Mouse (Mus musculus): ENCODE measurements around the gene Rapgef2. TPM values are rescaled to one million over a fixed set of nuclear protein-coding genes. Genes with fewer than 3 reads are reported as not detected.

Gene Rapgef2
- total and polyA plus RNA-seq, 2 experiments from 2014 or later: 9.6 to 56.9 TPM

- ATAC-seq (ENCODE audit: low FRiP score): no peak
- Histone ChIP-seq H3K36me3 (ENCODE audit: insufficient read depth, low read length) (peaks cover 67% of the 10 kb centered on the region), H3K9me3 (ENCODE audit: low read length) (no peaks in the 10 kb centered on the region), H3K4me3 (ENCODE audit: low read depth, low read length) (no peak overlapping the region), H3K4me2 (ENCODE audit: low read depth, low read length, poor library complexity, severe bottlenecking) (no peak overlapping the region), H3K4me1 (ENCODE audit: insufficient read depth, low read length) (no peaks in the 10 kb centered on the region), H3K9ac (replicated peaks; ENCODE audit: low read length, poor library complexity, severe bottlenecking) (no peak overlapping the region), H3K27ac (ENCODE audit: low read depth, low read length) (no peak overlapping the region), H3K27me3 (ENCODE audit: insufficient read depth, low read length) (no peaks in the 10 kb centered on the region)
- no peak for DNase-seq (ENCODE audit: low spot score)
- no peak for TF ChIP-seq CTCF (IDR thresholded peaks at IDR 0.05)
- 84% methylated on average over 4 of the region's 4 CpGs for WGBS
Measured at GRCm38 (mm10) chr3:79086282-79086681, 200.0 kb downstream of the Rapgef2 start.

- ATAC-seq (ENCODE audit: low FRiP score): no peak
- Histone ChIP-seq H3K9me3 (ENCODE audit: low read length) (no peaks in the 10 kb centered on the region), H3K27me3 (ENCODE audit: insufficient read depth, low read length) (no peaks in the 10 kb centered on the region), H3K4me3 (ENCODE audit: low read depth, low read length) (no peak overlapping the region), H3K27ac (ENCODE audit: low read depth, low read length) (no peak overlapping the region), H3K4me2 (ENCODE audit: low read depth, low read length, poor library complexity, severe bottlenecking) (no peak overlapping the region), H3K9ac (replicated peaks; ENCODE audit: low read length, poor library complexity, severe bottlenecking) (no peak overlapping the region), H3K36me3 (ENCODE audit: insufficient read depth, low read length) (peaks cover 69% of the 10 kb centered on the region), H3K4me1 (ENCODE audit: insufficient read depth, low read length) (no peaks in the 10 kb centered on the region)
- no peak for TF ChIP-seq CTCF (IDR thresholded peaks at IDR 0.05)
- 95% methylated on average over 3 of the region's 3 CpGs for WGBS
- no peak for DNase-seq (ENCODE audit: low spot score)
Measured at GRCm38 (mm10) chr3:79083881-79084280, 202.4 kb downstream of the Rapgef2 start.

- DNase-seq (ENCODE audit: low spot score): no peak
- WGBS: 96% methylated on average over 10 of the region's 10 CpGs
- ATAC-seq (ENCODE audit: low FRiP score): no peak
Measured at GRCm38 (mm10) chr3:79083030-79083429, 203.3 kb downstream of the Rapgef2 start.

GRCm38 (mm10) chr3:79079076-79079475, 207.2 kb downstream of the Rapgef2 start:
- peaks cover 51% of the 10 kb centered on the region for H3K36me3 ChIP-seq (ENCODE audit: insufficient read depth, low read length)
- no peak overlapping the region for H3K4me2 ChIP-seq (ENCODE audit: low read depth, low read length, poor library complexity, severe bottlenecking)
- no peaks in the 10 kb centered on the region for H3K4me1 ChIP-seq (ENCODE audit: insufficient read depth, low read length)
- H3K9me3 ChIP-seq (ENCODE audit: low read length): no peaks in the 10 kb centered on the region
- ATAC-seq (ENCODE audit: low FRiP score) (no peak), DNase-seq (ENCODE audit: low spot score) (no peak)
- no peak for TF ChIP-seq CTCF (IDR thresholded peaks at IDR 0.05)
- H3K4me3 ChIP-seq (ENCODE audit: low read depth, low read length): no peak overlapping the region
- H3K27me3 ChIP-seq (ENCODE audit: insufficient read depth, low read length): no peaks in the 10 kb centered on the region
- H3K27ac ChIP-seq (ENCODE audit: low read depth, low read length): no peak overlapping the region
- 80% methylated on average over 3 of the region's 3 CpGs for WGBS
- no peak overlapping the region for H3K9ac ChIP-seq (replicated peaks; ENCODE audit: low read length, poor library complexity, severe bottlenecking)

More at GRCm38 (mm10) chr3:79083030-79083429, 203.3 kb downstream of the Rapgef2 start:
- TF ChIP-seq CTCF (IDR thresholded peaks at IDR 0.05): no peak
- Histone ChIP-seq H3K27ac (ENCODE audit: low read depth, low read length) (no peak overlapping the region), H3K4me1 (ENCODE audit: insufficient read depth, low read length) (no peaks in the 10 kb centered on the region), H3K4me2 (ENCODE audit: low read depth, low read length, poor library complexity, severe bottlenecking) (no peak overlapping the region), H3K9me3 (ENCODE audit: low read length) (no peaks in the 10 kb centered on the region), H3K9ac (replicated peaks; ENCODE audit: low read length, poor library complexity, severe bottlenecking) (no peak overlapping the region), H3K27me3 (ENCODE audit: insufficient read depth, low read length) (no peaks in the 10 kb centered on the region), H3K36me3 (ENCODE audit: insufficient read depth, low read length) (peaks cover 72% of the 10 kb centered on the region), H3K4me3 (ENCODE audit: low read depth, low read length) (no peak overlapping the region)

GRCm38 (mm10) chr3:79074970-79075369, 211.3 kb downstream of the Rapgef2 start:
- Histone ChIP-seq H3K4me3 (ENCODE audit: low read depth, low read length) (no peak overlapping the region), H3K4me2 (ENCODE audit: low read depth, low read length, poor library complexity, severe bottlenecking) (no peak overlapping the region), H3K27me3 (ENCODE audit: insufficient read depth, low read length) (no peaks in the 10 kb centered on the region), H3K9me3 (ENCODE audit: low read length) (no peaks in the 10 kb centered on the region), H3K27ac (ENCODE audit: low read depth, low read length) (no peak overlapping the region), H3K36me3 (ENCODE audit: insufficient read depth, low read length) (peaks cover 28% of the 10 kb centered on the region), H3K4me1 (ENCODE audit: insufficient read depth, low read length) (no peaks in the 10 kb centered on the region), H3K9ac (replicated peaks; ENCODE audit: low read length, poor library complexity, severe bottlenecking) (no peak overlapping the region)
- DNase-seq (ENCODE audit: low spot score) (no peak), ATAC-seq (ENCODE audit: low FRiP score) (no peak)
- WGBS: 73% methylated on average over 3 of the region's 3 CpGs
- no peak for TF ChIP-seq CTCF (IDR thresholded peaks at IDR 0.05)

GRCm38 (mm10) chr3:79073541-79074244, 212.6 kb downstream of the Rapgef2 start:
- no peak for DNase-seq (ENCODE audit: low spot score)
- Histone ChIP-seq H3K9me3 (ENCODE audit: low read length) (no peaks in the 10 kb centered on the region), H3K4me1 (ENCODE audit: insufficient read depth, low read length) (no peaks in the 10 kb centered on the region), H3K9ac (replicated peaks; ENCODE audit: low read length, poor library complexity, severe bottlenecking) (no peak overlapping the region), H3K4me2 (ENCODE audit: low read depth, low read length, poor library complexity, severe bottlenecking) (no peak overlapping the region), H3K36me3 (ENCODE audit: insufficient read depth, low read length) (peaks cover 31% of the 10 kb centered on the region), H3K27me3 (ENCODE audit: insufficient read depth, low read length) (no peaks in the 10 kb centered on the region), H3K27ac (ENCODE audit: low read depth, low read length) (no peak overlapping the region), H3K4me3 (ENCODE audit: low read depth, low read length) (no peak overlapping the region)
- no peak for ATAC-seq (ENCODE audit: low FRiP score)
- WGBS: 84% methylated on average over 13 of the region's 13 CpGs
- TF ChIP-seq CTCF (IDR thresholded peaks at IDR 0.05): no peak

Data from midbrain, postnatal 0 days (tissue).